Mouse (Mus musculus): ENCODE measurements around the gene Sema4a. TPM values are rescaled to one million over a fixed set of nuclear protein-coding genes. Genes with fewer than 3 reads are reported as not detected.

The Sema4a gene
- 137 and 321 TPM in 2 replicates for polyA plus RNA-seq (2012; rRNA removed)

- 76% methylated on average over 12 of the region's 12 CpGs for WGBS
- Histone ChIP-seq H3K4me1 (ENCODE audit: control insufficient read depth, insufficient read depth, insufficient read length, low read length) (peaks cover 8% of the 10 kb centered on the region; the same call in 1 of the 2 replicates), H3K4me3 (ENCODE audit: low read depth, low read length) (no peak within 1 kb of the TSS), H3K27me3 (ENCODE audit: control insufficient read depth, insufficient read depth, low read length) (no peaks in the 10 kb centered on the region), H3K36me3 (ENCODE audit: control insufficient read depth, insufficient read depth, low read length) (no peaks in the 10 kb centered on the region), H3K27ac (ENCODE audit: insufficient read depth, low read depth, low read length) (no peak within 1 kb of the TSS)
- TF ChIP-seq CTCF (IDR thresholded peaks at IDR 0.05; ENCODE audit: extremely low read depth, insufficient read length, insufficient replicate concordance, low read depth, low read length) = no peak
- TF ChIP-seq POLR2A (IDR thresholded peaks at IDR 0.05; ENCODE audit: low read depth, low read length) = no peak
Observed at GRCm38 (mm10) chr3:88460983-88461696, at the start of gene Sema4a. TSS of gene Sema4a (minus strand) at chr3:88461182.

GRCm38 (mm10) chr3:88509692-88510420 lies 48.9 kb upstream of the Sema4a start, which contains the start of gene Lmna:
TSS of gene Lmna (minus strand) at chr3:88509956.
- TF ChIP-seq POLR2A (IDR thresholded peaks at IDR 0.05; ENCODE audit: low read depth, low read length) = peak; percentile 60
- peak; percentile 79; the same call in 1 of the 2 replicates for TF ChIP-seq CTCF (IDR thresholded peaks at IDR 0.05; ENCODE audit: extremely low read depth, insufficient read length, insufficient replicate concordance, low read depth, low read length)
- H3K4me1 ChIP-seq (ENCODE audit: control insufficient read depth, insufficient read depth, insufficient read length, low read length) = peaks cover 44% of the 10 kb centered on the region
- H3K27ac ChIP-seq (ENCODE audit: insufficient read depth, low read depth, low read length) = peak within 1 kb of the TSS; percentile 95
- WGBS = under 1% methylated on average over 31 of the region's 31 CpGs
- H3K4me3 ChIP-seq (ENCODE audit: low read depth, low read length) = peak within 1 kb of the TSS; percentile 64
- no peaks in the 10 kb centered on the region for H3K27me3 ChIP-seq (ENCODE audit: control insufficient read depth, insufficient read depth, low read length)
- H3K36me3 ChIP-seq (ENCODE audit: control insufficient read depth, insufficient read depth, low read length) = no peaks in the 10 kb centered on the region

GRCm38 (mm10) chr3:88509250-88509649 lies 48.3 kb upstream of the Sema4a start:
- H3K4me3 ChIP-seq (ENCODE audit: low read depth, low read length) = peak overlapping the region; percentile 31
- no peaks in the 10 kb centered on the region for H3K27me3 ChIP-seq (ENCODE audit: control insufficient read depth, insufficient read depth, low read length)
- WGBS = 37% methylated on average over 3 of the region's 3 CpGs
- no peaks in the 10 kb centered on the region for H3K36me3 ChIP-seq (ENCODE audit: control insufficient read depth, insufficient read depth, low read length)
- H3K4me1 ChIP-seq (ENCODE audit: control insufficient read depth, insufficient read depth, insufficient read length, low read length) = peaks cover 37% of the 10 kb centered on the region
- peak overlapping the region; percentile 95 for H3K27ac ChIP-seq (ENCODE audit: insufficient read depth, low read depth, low read length)
- no peak for TF ChIP-seq CTCF (IDR thresholded peaks at IDR 0.05; ENCODE audit: extremely low read depth, insufficient read length, insufficient replicate concordance, low read depth, low read length)
- TF ChIP-seq POLR2A (IDR thresholded peaks at IDR 0.05; ENCODE audit: low read depth, low read length) = no peak

GRCm38 (mm10) chr3:88505765-88506164 lies 44.8 kb upstream of the Sema4a start:
- TF ChIP-seq CTCF (IDR thresholded peaks at IDR 0.05; ENCODE audit: extremely low read depth, insufficient read length, insufficient replicate concordance, low read depth, low read length) = no peak
- no peak for TF ChIP-seq POLR2A (IDR thresholded peaks at IDR 0.05; ENCODE audit: low read depth, low read length)

GRCm38 (mm10) chr3:88505081-88505480 lies 44.1 kb upstream of the Sema4a start:
- no peak for TF ChIP-seq CTCF (IDR thresholded peaks at IDR 0.05; ENCODE audit: extremely low read depth, insufficient read length, insufficient replicate concordance, low read depth, low read length)
- TF ChIP-seq POLR2A (IDR thresholded peaks at IDR 0.05; ENCODE audit: low read depth, low read length) = no peak
- no peaks in the 10 kb centered on the region for H3K36me3 ChIP-seq (ENCODE audit: control insufficient read depth, insufficient read depth, low read length)
- H3K27me3 ChIP-seq (ENCODE audit: control insufficient read depth, insufficient read depth, low read length) = no peaks in the 10 kb centered on the region
- peaks cover 20% of the 10 kb centered on the region for H3K4me1 ChIP-seq (ENCODE audit: control insufficient read depth, insufficient read depth, insufficient read length, low read length)
- no peak overlapping the region for H3K27ac ChIP-seq (ENCODE audit: insufficient read depth, low read depth, low read length)
- WGBS = 85% methylated on average over 6 of the region's 6 CpGs
- no peak overlapping the region for H3K4me3 ChIP-seq (ENCODE audit: low read depth, low read length)

More at GRCm38 (mm10) chr3:88505765-88506164, 44.8 kb upstream of the Sema4a start:
- no peak overlapping the region for H3K4me3 ChIP-seq (ENCODE audit: low read depth, low read length)
- WGBS = 69% methylated on average over 7 of the region's 7 CpGs
- H3K27me3 ChIP-seq (ENCODE audit: control insufficient read depth, insufficient read depth, low read length) = no peaks in the 10 kb centered on the region
- no peaks in the 10 kb centered on the region for H3K36me3 ChIP-seq (ENCODE audit: control insufficient read depth, insufficient read depth, low read length)
- H3K27ac ChIP-seq (ENCODE audit: insufficient read depth, low read depth, low read length) = no peak overlapping the region
- peaks cover 20% of the 10 kb centered on the region for H3K4me1 ChIP-seq (ENCODE audit: control insufficient read depth, insufficient read depth, insufficient read length, low read length)

GRCm38 (mm10) chr3:88503881-88504746 lies 43.1 kb upstream of the Sema4a start:
- H3K36me3 ChIP-seq (ENCODE audit: control insufficient read depth, insufficient read depth, low read length) = peaks cover 2% of the 10 kb centered on the region; the same call in 1 of the 2 replicates
- H3K27me3 ChIP-seq (ENCODE audit: control insufficient read depth, insufficient read depth, low read length) = no peaks in the 10 kb centered on the region
- H3K27ac ChIP-seq (ENCODE audit: insufficient read depth, low read depth, low read length) = no peak overlapping the region
- H3K4me1 ChIP-seq (ENCODE audit: control insufficient read depth, insufficient read depth, insufficient read length, low read length) = peaks cover 18% of the 10 kb centered on the region
- no peak for TF ChIP-seq POLR2A (IDR thresholded peaks at IDR 0.05; ENCODE audit: low read depth, low read length)
- no peak for TF ChIP-seq CTCF (IDR thresholded peaks at IDR 0.05; ENCODE audit: extremely low read depth, insufficient read length, insufficient replicate concordance, low read depth, low read length)
- H3K4me3 ChIP-seq (ENCODE audit: low read depth, low read length) = no peak overlapping the region
- 73% methylated on average over 8 of the region's 8 CpGs for WGBS
